Mouse (Mus musculus): ENCODE data around the gene Utrn. TPM values are rescaled to one million over a fixed set of nuclear protein-coding genes. Genes with fewer than 3 reads are reported as not detected.

The Utrn gene
- total and polyA plus RNA-seq, 3 experiments, result 0.31 to 1.1 (median 0.67) TPM

- H3K36me3 ChIP-seq (replicated peaks in 1 of 2; ENCODE audit: control insufficient read depth in 1 of 2, insufficient read depth in 1 of 2, low read length in 1 of 2), result no peaks in the 10 kb centered on the region
- in situ Hi-C loops (cut with MboI; ENCODE audit: low pct_ligation_motif_present, low pct_unique_long_range_greater_than_20kb, low sequenced_read_pairs), result no loop called here
- H3K27me3 ChIP-seq (replicated peaks), result no peaks in the 10 kb centered on the region
- H3K9ac ChIP-seq (ENCODE audit: insufficient read depth, low read depth), result no peak overlapping the region
- no peaks in the 10 kb centered on the region for H3K79me2 ChIP-seq (replicated peaks; ENCODE audit: control insufficient read depth, extremely low read depth, insufficient read depth, poor library complexity, severe bottlenecking)
- H3K4me2 ChIP-seq (ENCODE audit: insufficient read depth, low read depth, poor library complexity, severe bottlenecking), result no peak overlapping the region
- no peaks in the 10 kb centered on the region for H3K9me3 ChIP-seq (replicated peaks; ENCODE audit: low read length)
- no peak overlapping the region for H3K27ac ChIP-seq (ENCODE audit: insufficient read depth, low read depth)
- TF ChIP-seq CTCF (conservative IDR thresholded peaks at IDR 0.05 in 1 of 2, IDR thresholded peaks at IDR 0.05 in 1 of 2; ENCODE audit: low read depth in 2 of 2, low read length in 2 of 2) (no peak), POLR2AphosphoS2 (IDR thresholded peaks at IDR 0.05; ENCODE audit: low read depth, low read length) (no peak), NELFE (IDR thresholded peaks at IDR 0.05; ENCODE audit: low read depth, low read length) (no peak), JUN (IDR thresholded peaks at IDR 0.05; ENCODE audit: insufficient read depth, low read depth, low read length) (no peak), MXI1 (IDR thresholded peaks at IDR 0.05; ENCODE audit: low read depth, low read length) (no peak), USF1 (IDR thresholded peaks at IDR 0.05; ENCODE audit: low read depth, low read length) (no peak), ZKSCAN1 (IDR thresholded peaks at IDR 0.05; ENCODE audit: borderline replicate concordance, low read depth, low read length) (no peak), ZC3H11A (IDR thresholded peaks at IDR 0.05; ENCODE audit: low read depth, low read length) (no peak), NRF1 (IDR thresholded peaks at IDR 0.05; ENCODE audit: low read depth, low read length) (no peak), IRF4 (IDR thresholded peaks at IDR 0.05; ENCODE audit: low read depth, low read length) (no peak), MEF2A (IDR thresholded peaks at IDR 0.05; ENCODE audit: borderline replicate concordance, low read depth, low read length) (no peak), USF2 (conservative IDR thresholded peaks at IDR 0.05; ENCODE audit: low read depth, low read length) (no peak), POLR2A (IDR thresholded peaks at IDR 0.05; ENCODE audit: low read depth, low read length) (no peak), UBTF (IDR thresholded peaks at IDR 0.05; ENCODE audit: low read depth, low read length) (no peak)
- DNase-seq (ENCODE audit: extremely low read depth), result no peak
- H3K4me1 ChIP-seq (ENCODE audit: control insufficient read depth in 1 of 2, insufficient read depth in 2 of 2), result no peaks in the 10 kb centered on the region
- dilution Hi-C loops (cut with MboI; ENCODE audit: extremely low pct_ligation_motif_present, extremely low pct_unique_long_range_greater_than_20kb, low sequenced_read_pairs), result no loop called here
- H3K4me3 ChIP-seq (replicated peaks in 1 of 3; ENCODE audit: low read depth in 2 of 3, low read length in 2 of 3, poor library complexity in 1 of 3), result no peak overlapping the region
These were observed 320.5 kb downstream of the Utrn start for GRCm38 (mm10) chr10:12548616-12549084.

- Histone ChIP-seq H3K9ac (ENCODE audit: insufficient read depth, low read depth) (no peak overlapping the region), H3K4me3 (replicated peaks in 1 of 3; ENCODE audit: low read depth in 2 of 3, low read length in 2 of 3, poor library complexity in 1 of 3) (no peak overlapping the region), H3K27ac (ENCODE audit: insufficient read depth, low read depth) (no peak overlapping the region), H3K9me3 (replicated peaks; ENCODE audit: low read length) (no peaks in the 10 kb centered on the region), H3K27me3 (replicated peaks) (no peaks in the 10 kb centered on the region), H3K79me2 (replicated peaks; ENCODE audit: control insufficient read depth, extremely low read depth, insufficient read depth, poor library complexity, severe bottlenecking) (no peaks in the 10 kb centered on the region), H3K36me3 (replicated peaks in 1 of 2; ENCODE audit: control insufficient read depth in 1 of 2, insufficient read depth in 1 of 2, low read length in 1 of 2) (no peaks in the 10 kb centered on the region), H3K4me1 (ENCODE audit: control insufficient read depth in 1 of 2, insufficient read depth in 2 of 2) (no peaks in the 10 kb centered on the region), H3K4me2 (ENCODE audit: insufficient read depth, low read depth, poor library complexity, severe bottlenecking) (no peak overlapping the region)
- TF ChIP-seq KAT2A (IDR thresholded peaks at IDR 0.05; ENCODE audit: insufficient replicate concordance, low read length) (no peak), MAZ (IDR thresholded peaks at IDR 0.05; ENCODE audit: low read depth, low read length) (no peak), JUN (IDR thresholded peaks at IDR 0.05; ENCODE audit: insufficient read depth, low read depth, low read length) (no peak), SIN3A (IDR thresholded peaks at IDR 0.05; ENCODE audit: low read length) (no peak), MYC (IDR thresholded peaks at IDR 0.05; ENCODE audit: low read depth, low read length) (no peak), CTCF (conservative IDR thresholded peaks at IDR 0.05 in 1 of 2, IDR thresholded peaks at IDR 0.05 in 1 of 2; ENCODE audit: low read depth in 2 of 2, low read length in 2 of 2) (no peak), ZNF384 (IDR thresholded peaks at IDR 0.05; ENCODE audit: low read depth, low read length) (no peak), POLR2AphosphoS2 (IDR thresholded peaks at IDR 0.05; ENCODE audit: low read depth, low read length) (no peak), PAX5 (IDR thresholded peaks at IDR 0.05; ENCODE audit: low read length) (no peak), MXI1 (IDR thresholded peaks at IDR 0.05; ENCODE audit: low read depth, low read length) (no peak), E2F4 (IDR thresholded peaks at IDR 0.05; ENCODE audit: insufficient replicate concordance, low read depth, low read length) (no peak), NELFE (IDR thresholded peaks at IDR 0.05; ENCODE audit: low read depth, low read length) (no peak), HCFC1 (IDR thresholded peaks at IDR 0.05; ENCODE audit: low read depth, low read length) (no peak), ZKSCAN1 (IDR thresholded peaks at IDR 0.05; ENCODE audit: borderline replicate concordance, low read depth, low read length) (no peak)
- dilution Hi-C loops (cut with MboI; ENCODE audit: extremely low pct_ligation_motif_present, extremely low pct_unique_long_range_greater_than_20kb, low sequenced_read_pairs) (no loop called here), in situ Hi-C loops (cut with MboI; ENCODE audit: low pct_ligation_motif_present, low pct_unique_long_range_greater_than_20kb, low sequenced_read_pairs) (no loop called here)
- no peak for DNase-seq (ENCODE audit: extremely low read depth)
These were observed 322.0 kb downstream of the Utrn start for GRCm38 (mm10) chr10:12547037-12547625.
